Mouse (Mus musculus): ENCODE results near the gene Skil. TPM values are rescaled to one million over a fixed set of nuclear protein-coding genes. Genes with fewer than 3 reads are reported as not detected.
A peak's percentile ranks its signal among the peaks of the same experiment; 100 is the strongest.

Gene Skil
- polyA plus RNA-seq (2012; ENCODE audit: insufficient read depth, insufficient read length, missing spikeins) = 18.4 and 21.4 TPM in 2 replicates

GRCm38 (mm10) chr3:31094531-31095178, at the start of gene Skil:
Gene Skil, plus strand, starts transcription at chr3:31095058.
- Histone ChIP-seq H3K27ac (replicated peaks; ENCODE audit: low read depth, low read length) (peak within 1 kb of the TSS; percentile 99), H3K4me1 (ENCODE audit: control insufficient read depth, insufficient read depth, insufficient read length, low read length) (peaks cover 16% of the 10 kb centered on the region), H3K4me3 (ENCODE audit: insufficient read depth, low read depth, low read length) (peak within 1 kb of the TSS; percentile 90)

GRCm38 (mm10) chr3:31047263-31047662, 47.6 kb upstream of the Skil start:
- Histone ChIP-seq H3K4me1 (ENCODE audit: control insufficient read depth, insufficient read depth, insufficient read length, low read length) (no peaks in the 10 kb centered on the region), H3K27ac (replicated peaks; ENCODE audit: low read depth, low read length) (no peak overlapping the region), H3K4me3 (ENCODE audit: insufficient read depth, low read depth, low read length) (no peak overlapping the region)

- no peaks in the 10 kb centered on the region for H3K4me1 ChIP-seq (ENCODE audit: control insufficient read depth, insufficient read depth, insufficient read length, low read length)
- H3K27ac ChIP-seq (replicated peaks; ENCODE audit: low read depth, low read length) = no peak overlapping the region
- no peak overlapping the region for H3K4me3 ChIP-seq (ENCODE audit: insufficient read depth, low read depth, low read length)
Observed at GRCm38 (mm10) chr3:31049087-31049486, 45.8 kb upstream of the Skil start.

DNA sequence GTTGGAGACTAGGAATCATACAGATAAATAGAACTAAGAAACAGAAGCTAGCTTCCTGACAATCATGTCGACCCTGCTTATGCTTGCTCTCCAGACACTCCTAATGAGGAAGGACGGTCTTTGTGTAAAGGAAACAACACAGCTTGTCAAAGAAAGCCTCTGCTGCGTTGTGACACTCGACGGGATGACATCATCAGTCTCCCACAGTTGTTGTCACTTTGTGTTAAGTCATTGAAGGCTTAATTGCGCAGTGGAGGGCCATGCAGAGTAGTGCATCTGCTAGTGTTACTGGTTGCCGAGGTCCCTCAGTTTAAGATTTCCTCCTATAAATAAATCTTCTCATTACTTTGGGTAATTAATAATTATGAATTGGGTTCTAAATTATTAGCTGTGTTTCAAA, 44.5 kb upstream of the Skil start:
- H3K4me1 ChIP-seq (ENCODE audit: control insufficient read depth, insufficient read depth, insufficient read length, low read length) = no peaks in the 10 kb centered on the region
- H3K4me3 ChIP-seq (ENCODE audit: insufficient read depth, low read depth, low read length) = no peak overlapping the region
- H3K27ac ChIP-seq (replicated peaks; ENCODE audit: low read depth, low read length) = no peak overlapping the region

DNA sequence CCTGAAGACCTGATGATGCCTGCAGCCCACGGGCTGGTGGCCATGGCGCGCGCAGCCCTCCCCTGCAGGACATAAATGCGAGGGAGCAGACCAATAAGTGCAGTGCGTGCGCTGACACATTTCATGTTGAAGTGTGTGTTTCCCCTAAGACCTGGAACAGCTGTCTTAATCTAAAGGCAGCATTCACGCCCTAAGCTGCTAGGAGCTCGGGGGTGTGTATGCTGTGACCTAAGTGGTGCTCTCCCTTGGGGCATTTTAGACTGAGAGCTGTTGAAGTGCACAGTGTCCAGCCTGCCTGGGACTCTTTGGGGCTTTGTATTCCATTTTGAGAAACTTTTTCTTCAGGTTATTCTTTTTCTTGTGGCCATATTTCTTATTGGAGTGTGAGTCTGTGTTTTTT, 43.1 kb upstream of the Skil start:
- H3K4me1 ChIP-seq (ENCODE audit: control insufficient read depth, insufficient read depth, insufficient read length, low read length) = no peaks in the 10 kb centered on the region
- no peak overlapping the region for H3K4me3 ChIP-seq (ENCODE audit: insufficient read depth, low read depth, low read length)
- H3K27ac ChIP-seq (replicated peaks; ENCODE audit: low read depth, low read length) = no peak overlapping the region

DNA sequence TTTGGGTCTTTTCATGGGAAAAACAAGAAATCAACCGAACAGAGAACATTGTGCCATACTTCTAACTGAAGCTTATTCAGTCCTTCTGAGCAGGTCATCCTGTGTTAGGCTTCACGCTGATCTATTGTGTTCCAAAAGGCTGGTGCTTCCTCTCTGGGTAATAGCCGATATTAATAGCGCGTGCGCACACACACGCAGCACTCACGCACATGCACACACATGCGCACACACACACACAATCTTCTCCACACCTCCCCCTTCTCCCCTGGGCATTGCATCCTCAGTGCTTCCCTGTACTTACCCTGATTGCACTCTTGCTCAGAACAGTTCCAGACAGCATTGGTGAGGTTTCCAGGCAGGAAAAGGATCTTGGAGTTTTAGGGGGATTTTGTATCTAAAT, 41.7 kb upstream of the Skil start:
- no peaks in the 10 kb centered on the region for H3K4me1 ChIP-seq (ENCODE audit: control insufficient read depth, insufficient read depth, insufficient read length, low read length)
- H3K4me3 ChIP-seq (ENCODE audit: insufficient read depth, low read depth, low read length) = no peak overlapping the region
- H3K27ac ChIP-seq (replicated peaks; ENCODE audit: low read depth, low read length) = no peak overlapping the region

GRCm38 (mm10) chr3:31054888-31055287, 40.0 kb upstream of the Skil start:
- H3K27ac ChIP-seq (replicated peaks; ENCODE audit: low read depth, low read length) = no peak overlapping the region

GRCm38 (mm10) chr3:31056047-31056650, 38.7 kb upstream of the Skil start:
- no peaks in the 10 kb centered on the region for H3K4me1 ChIP-seq (ENCODE audit: control insufficient read depth, insufficient read depth, insufficient read length, low read length)
- peak overlapping the region; percentile 21; the same call in 1 of the 2 replicates for H3K27ac ChIP-seq (replicated peaks; ENCODE audit: low read depth, low read length)
- peak overlapping the region; percentile 67 for H3K4me3 ChIP-seq (ENCODE audit: insufficient read depth, low read depth, low read length)

More at GRCm38 (mm10) chr3:31054888-31055287, 40.0 kb upstream of the Skil start:
- Histone ChIP-seq H3K4me3 (ENCODE audit: insufficient read depth, low read depth, low read length) (no peak overlapping the region), H3K4me1 (ENCODE audit: control insufficient read depth, insufficient read depth, insufficient read length, low read length) (no peaks in the 10 kb centered on the region)

DNA sequence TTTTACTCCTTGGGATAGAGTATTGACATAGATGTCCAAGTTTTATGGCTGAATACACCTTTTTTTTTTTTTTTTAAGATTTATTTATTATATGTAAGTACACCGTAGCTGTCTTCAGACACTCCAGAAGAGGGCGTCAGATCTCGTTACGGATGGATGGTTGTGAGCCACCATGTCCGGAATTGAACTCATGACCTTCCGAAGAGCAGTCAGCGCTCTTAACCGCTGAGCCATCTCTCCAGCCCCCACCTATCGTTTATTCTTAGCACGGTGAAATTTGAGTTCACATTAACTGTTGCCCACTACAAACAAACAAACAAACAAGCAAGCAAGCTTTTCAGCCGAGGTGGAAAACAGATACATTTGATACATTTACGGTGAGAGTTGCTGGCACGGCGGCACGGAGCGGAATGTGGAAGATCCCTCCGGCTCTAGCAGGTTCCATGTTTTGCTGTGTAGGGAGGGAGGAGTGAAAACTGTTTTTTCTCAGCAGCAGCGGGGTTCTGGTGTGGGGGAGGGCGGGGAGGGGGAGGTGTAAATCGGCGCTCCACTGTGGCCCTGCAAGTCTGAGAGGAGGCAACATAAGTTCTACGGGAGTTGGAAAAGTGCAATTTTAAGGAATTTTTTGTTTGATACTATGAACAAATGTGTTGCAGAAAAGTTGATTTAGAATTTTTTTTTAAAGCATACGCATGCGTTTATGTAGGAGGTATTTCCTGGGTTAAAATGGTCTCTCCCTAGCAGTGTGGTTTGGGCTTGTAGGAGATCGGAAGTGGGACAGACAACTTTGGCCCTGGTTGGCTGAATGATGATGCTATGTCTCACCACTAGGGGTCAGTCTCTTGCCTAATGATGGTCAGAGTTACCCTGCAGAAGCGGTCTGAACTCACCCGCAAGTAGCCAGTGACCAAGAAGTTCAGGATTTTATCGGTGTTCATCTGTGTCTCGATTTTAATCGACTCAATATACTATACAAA, 37.9 kb upstream of the Skil start:
- peak overlapping the region; percentile 63 for H3K27ac ChIP-seq (replicated peaks; ENCODE audit: low read depth, low read length)
- H3K4me1 ChIP-seq (ENCODE audit: control insufficient read depth, insufficient read depth, insufficient read length, low read length) = no peaks in the 10 kb centered on the region
- peak overlapping the region; percentile 67 for H3K4me3 ChIP-seq (ENCODE audit: insufficient read depth, low read depth, low read length)

DNA sequence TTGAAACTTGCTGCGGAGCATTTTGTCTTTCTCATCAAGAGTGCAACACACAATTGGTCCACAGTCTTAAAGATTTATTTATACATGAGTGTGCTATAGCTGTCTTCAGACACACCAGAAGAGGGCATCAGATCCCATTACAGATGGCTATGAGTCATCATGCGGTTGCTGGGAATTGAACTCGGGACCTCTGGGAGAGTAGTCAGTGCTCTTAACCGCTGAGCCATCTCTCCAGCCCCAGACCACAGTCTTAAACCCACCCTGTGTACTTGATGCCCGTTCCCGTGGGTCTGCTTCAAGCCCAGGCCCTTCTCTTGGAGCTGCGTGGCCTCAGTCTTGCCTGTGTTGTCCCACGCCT, 34.1 kb upstream of the Skil start:
- Histone ChIP-seq H3K4me3 (ENCODE audit: insufficient read depth, low read depth, low read length) (no peak overlapping the region; the same call in 1 of the 2 replicates), H3K27ac (replicated peaks; ENCODE audit: low read depth, low read length) (peak overlapping the region; percentile 54; the same call in 1 of the 2 replicates)

GRCm38 (mm10) chr3:31061103-31061785, 33.6 kb upstream of the Skil start:
- Histone ChIP-seq H3K4me3 (ENCODE audit: insufficient read depth, low read depth, low read length) (peak overlapping the region; percentile 42), H3K27ac (replicated peaks; ENCODE audit: low read depth, low read length) (peak overlapping the region; percentile 54), H3K4me1 (ENCODE audit: control insufficient read depth, insufficient read depth, insufficient read length, low read length) (0 out of 2 replicates have a peak, but pooled peaks cover 2% of the 10 kb centered on the region)

More for the DNA sequence above, 34.1 kb upstream of the Skil start:
- H3K4me1 ChIP-seq (ENCODE audit: control insufficient read depth, insufficient read depth, insufficient read length, low read length) = 0 out of 2 replicates have a peak, but pooled peaks cover 2% of the 10 kb centered on the region

DNA sequence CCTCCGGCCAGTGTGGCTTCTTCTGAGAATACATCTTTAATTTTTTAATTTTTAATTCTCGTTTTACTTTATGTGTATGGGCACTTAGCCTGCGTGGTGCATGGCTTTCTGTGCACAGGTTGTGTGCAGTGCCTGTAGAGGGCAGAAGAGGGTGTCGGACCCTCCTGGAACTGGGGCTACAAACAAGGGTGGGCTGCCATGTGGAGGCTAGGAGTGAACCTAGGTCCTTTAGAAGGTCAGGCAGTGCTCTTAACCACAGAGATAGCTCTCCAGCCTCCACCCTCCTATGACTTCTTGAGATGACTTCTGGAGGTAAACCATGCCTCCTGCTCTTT, 33.1 kb upstream of the Skil start:
- Histone ChIP-seq H3K4me3 (ENCODE audit: insufficient read depth, low read depth, low read length) (peak overlapping the region; percentile 42), H3K27ac (replicated peaks; ENCODE audit: low read depth, low read length) (0 out of 2 replicates have a peak overlapping the region, but pooled peaks have one; percentile 54)

GRCm38 (mm10) chr3:31062325-31062724, 32.5 kb upstream of the Skil start:
- Histone ChIP-seq H3K4me1 (ENCODE audit: control insufficient read depth, insufficient read depth, insufficient read length, low read length) (0 out of 2 replicates have a peak, but pooled peaks cover 2% of the 10 kb centered on the region), H3K27ac (replicated peaks; ENCODE audit: low read depth, low read length) (no peak overlapping the region), H3K4me3 (ENCODE audit: insufficient read depth, low read depth, low read length) (no peak overlapping the region)

More for the DNA sequence above, 33.1 kb upstream of the Skil start:
- 0 out of 2 replicates have a peak, but pooled peaks cover 2% of the 10 kb centered on the region for H3K4me1 ChIP-seq (ENCODE audit: control insufficient read depth, insufficient read depth, insufficient read length, low read length)

- H3K27ac ChIP-seq (replicated peaks; ENCODE audit: low read depth, low read length) = no peak overlapping the region
- no peak overlapping the region for H3K4me3 ChIP-seq (ENCODE audit: insufficient read depth, low read depth, low read length)
- no peaks in the 10 kb centered on the region for H3K4me1 ChIP-seq (ENCODE audit: control insufficient read depth, insufficient read depth, insufficient read length, low read length)
Observed at GRCm38 (mm10) chr3:31068482-31068881, 26.4 kb upstream of the Skil start.
